Mouse (Mus musculus): Measurements from ENCODE around the gene Lars2. TPM values are rescaled to one million over a fixed set of nuclear protein-coding genes. Genes with fewer than 3 reads are reported as not detected.
"Not testable (repeated sequence)": the region's sequence is repeated elsewhere in the genome, so short reads cannot be mapped to it uniquely, and the experiment has no call there.

Gene Lars2
- polyA plus RNA-seq, 2 experiments, result 230 to 1,005 TPM

- Histone ChIP-seq H3K9ac (replicated peaks) (no peak overlapping the region), H3K27ac (no peak overlapping the region), H3K36me3 (replicated peaks; ENCODE audit: control insufficient read depth, insufficient read depth, low read depth) (no peaks in the 10 kb centered on the region), H3K27me3 (ENCODE audit: control insufficient read depth, insufficient read depth, low read length) (no peaks in the 10 kb centered on the region), H3K9me3 (ENCODE audit: control insufficient read depth, low read length) (no peaks in the 10 kb centered on the region), H3K4me2 (ENCODE audit: low read depth) (no peak overlapping the region), H3K4me1 (replicated peaks; ENCODE audit: control insufficient read depth in 2 of 2, insufficient read depth in 2 of 2, low read length in 1 of 2) (no peaks in the 10 kb centered on the region), H3K4me3 (ENCODE audit: insufficient read depth in 1 of 2, low read depth in 2 of 2, low read length in 2 of 2) (no peak overlapping the region)
- DNase-seq (ENCODE audit: low read depth in 3 of 3, low spot score in 3 of 3), result no peak
- ATAC-seq (ENCODE audit: insufficient read depth), result no peak
- TF ChIP-seq EP300 (IDR thresholded peaks at IDR 0.05; ENCODE audit: low read depth) (no peak), CTCF (IDR thresholded peaks at IDR 0.05; ENCODE audit: low read depth) (no peak)
- WGBS (ENCODE audit: insufficient replicate concordance), result 64% methylated on average over 2 of the region's 2 CpGs
Observed at GRCm38 (mm10) chr9:123333479-123333878, 33.2 kb upstream of the Lars2 start.

DNA sequence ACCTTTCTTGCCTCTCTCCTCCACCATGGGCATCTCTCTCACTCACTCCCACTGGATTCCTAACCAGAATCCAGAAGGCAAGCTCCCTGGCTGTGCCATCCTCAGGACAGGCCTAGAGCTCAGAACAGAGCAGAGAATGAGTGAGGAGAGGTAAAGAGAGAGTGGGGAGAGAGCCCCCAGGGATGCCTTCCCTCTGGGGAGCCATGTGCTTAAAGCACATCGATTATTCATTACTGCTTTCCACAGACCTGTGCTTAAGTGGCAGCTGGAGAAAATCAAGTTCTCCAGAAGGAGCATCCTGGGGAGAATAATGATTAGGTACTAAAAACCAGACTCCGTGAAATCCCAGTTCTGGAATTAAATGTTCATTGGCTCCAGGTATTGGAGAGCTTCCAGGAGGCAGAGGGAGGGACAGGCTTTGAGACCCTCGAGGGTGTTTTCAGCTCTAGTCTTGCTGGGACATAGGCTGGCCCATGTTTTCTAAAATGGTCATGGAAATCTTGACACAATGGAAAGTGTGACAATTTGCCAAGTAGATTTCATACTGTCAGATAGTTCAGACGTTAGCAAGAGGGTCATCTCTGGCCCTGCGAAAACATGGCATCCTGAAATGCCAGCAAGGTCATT is 31.6 kb upstream of the Lars2 start:
- Histone ChIP-seq H3K36me3 (replicated peaks; ENCODE audit: control insufficient read depth, insufficient read depth, low read depth) (no peaks in the 10 kb centered on the region), H3K4me1 (replicated peaks; ENCODE audit: control insufficient read depth in 2 of 2, insufficient read depth in 2 of 2, low read length in 1 of 2) (no peaks in the 10 kb centered on the region)
- no peak for DNase-seq (ENCODE audit: low read depth in 3 of 3, low spot score in 3 of 3)

DNA sequence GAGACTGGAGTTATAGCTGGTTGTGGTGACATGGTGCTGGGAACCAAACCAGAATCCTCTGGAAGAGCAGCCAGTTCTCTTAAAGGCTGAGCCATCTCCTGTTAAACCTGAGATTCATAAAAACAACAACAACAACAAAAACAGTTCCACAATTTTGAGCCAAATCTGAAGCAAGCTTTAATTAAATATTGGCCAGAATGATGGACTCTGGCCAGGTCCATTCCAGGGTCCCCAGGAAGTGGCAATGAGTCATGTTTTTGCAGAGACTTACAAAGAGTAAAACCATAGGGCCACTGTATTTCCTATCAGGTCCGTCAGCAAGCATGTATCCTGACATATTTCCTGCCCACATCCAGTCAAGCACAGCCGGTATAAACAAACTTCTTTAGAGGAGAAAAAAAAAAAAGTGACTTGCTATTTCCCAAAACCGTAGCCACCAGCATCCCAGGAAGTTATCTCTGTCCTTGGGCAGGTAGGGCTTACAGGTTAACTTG is 27.0 kb upstream of the Lars2 start:
- Histone ChIP-seq H3K4me1 (replicated peaks; ENCODE audit: control insufficient read depth in 2 of 2, insufficient read depth in 2 of 2, low read length in 1 of 2) (no peaks in the 10 kb centered on the region), H3K36me3 (replicated peaks; ENCODE audit: control insufficient read depth, insufficient read depth, low read depth) (no peaks in the 10 kb centered on the region), H3K4me3 (ENCODE audit: insufficient read depth in 1 of 2, low read depth in 2 of 2, low read length in 2 of 2) (no peak overlapping the region), H3K9me3 (ENCODE audit: control insufficient read depth, low read length) (no peaks in the 10 kb centered on the region), H3K4me2 (ENCODE audit: low read depth) (no peak overlapping the region), H3K27ac (no peak overlapping the region), H3K27me3 (ENCODE audit: control insufficient read depth, insufficient read depth, low read length) (no peaks in the 10 kb centered on the region), H3K9ac (replicated peaks) (no peak overlapping the region)
- ATAC-seq (ENCODE audit: insufficient read depth) (no peak), DNase-seq (ENCODE audit: low read depth in 3 of 3, low spot score in 3 of 3) (no peak)
- 13% methylated on average over 3 of the region's 3 CpGs for WGBS (ENCODE audit: insufficient replicate concordance)
- TF ChIP-seq CTCF (IDR thresholded peaks at IDR 0.05; ENCODE audit: low read depth), result no peak
- no peak for TF ChIP-seq EP300 (IDR thresholded peaks at IDR 0.05; ENCODE audit: low read depth)

More for the DNA sequence above, 31.6 kb upstream of the Lars2 start:
- Histone ChIP-seq H3K27me3 (ENCODE audit: control insufficient read depth, insufficient read depth, low read length) (no peaks in the 10 kb centered on the region), H3K27ac (no peak overlapping the region), H3K4me2 (ENCODE audit: low read depth) (no peak overlapping the region), H3K9ac (replicated peaks) (no peak overlapping the region), H3K4me3 (ENCODE audit: insufficient read depth in 1 of 2, low read depth in 2 of 2, low read length in 2 of 2) (no peak overlapping the region), H3K9me3 (ENCODE audit: control insufficient read depth, low read length) (no peaks in the 10 kb centered on the region)
- TF ChIP-seq EP300 (IDR thresholded peaks at IDR 0.05; ENCODE audit: low read depth) (no peak), CTCF (IDR thresholded peaks at IDR 0.05; ENCODE audit: low read depth) (no peak)
- 45% methylated on average over 5 of the region's 5 CpGs for WGBS (ENCODE audit: insufficient replicate concordance)
- no peak for ATAC-seq (ENCODE audit: insufficient read depth)

GRCm38 (mm10) chr9:123341256-123341655 is 25.5 kb upstream of the Lars2 start:
- Histone ChIP-seq H3K36me3 (replicated peaks; ENCODE audit: control insufficient read depth, insufficient read depth, low read depth) (no peaks in the 10 kb centered on the region), H3K4me1 (replicated peaks; ENCODE audit: control insufficient read depth in 2 of 2, insufficient read depth in 2 of 2, low read length in 1 of 2) (no peaks in the 10 kb centered on the region), H3K9me3 (ENCODE audit: control insufficient read depth, low read length) (no peaks in the 10 kb centered on the region), H3K27ac (no peak overlapping the region), H3K4me2 (ENCODE audit: low read depth) (no peak overlapping the region), H3K9ac (replicated peaks) (no peak overlapping the region), H3K4me3 (ENCODE audit: insufficient read depth in 1 of 2, low read depth in 2 of 2, low read length in 2 of 2) (no peak overlapping the region), H3K27me3 (ENCODE audit: control insufficient read depth, insufficient read depth, low read length) (no peaks in the 10 kb centered on the region)
- DNase-seq (ENCODE audit: low read depth in 3 of 3, low spot score in 3 of 3) (no peak), ATAC-seq (ENCODE audit: insufficient read depth) (no peak)
- TF ChIP-seq EP300 (IDR thresholded peaks at IDR 0.05; ENCODE audit: low read depth) (no peak), CTCF (IDR thresholded peaks at IDR 0.05; ENCODE audit: low read depth) (no peak)
- WGBS (ENCODE audit: insufficient replicate concordance), result 73% methylated on average over 6 of the region's 6 CpGs

GRCm38 (mm10) chr9:123343069-123343468 is 23.7 kb upstream of the Lars2 start:
- H3K9me3 ChIP-seq (ENCODE audit: control insufficient read depth, low read length), result no peaks in the 10 kb centered on the region
- H3K27ac ChIP-seq, result no peak overlapping the region
- H3K4me1 ChIP-seq (replicated peaks; ENCODE audit: control insufficient read depth in 2 of 2, insufficient read depth in 2 of 2, low read length in 1 of 2), result no peaks in the 10 kb centered on the region
- no peaks in the 10 kb centered on the region for H3K36me3 ChIP-seq (replicated peaks; ENCODE audit: control insufficient read depth, insufficient read depth, low read depth)
- no peak overlapping the region for H3K9ac ChIP-seq (replicated peaks)
- no peak for TF ChIP-seq CTCF (IDR thresholded peaks at IDR 0.05; ENCODE audit: low read depth)
- TF ChIP-seq EP300 (IDR thresholded peaks at IDR 0.05; ENCODE audit: low read depth), result no peak
- ATAC-seq (ENCODE audit: insufficient read depth) (no peak), DNase-seq (ENCODE audit: low read depth in 3 of 3, low spot score in 3 of 3) (no peak)
- H3K4me3 ChIP-seq (ENCODE audit: insufficient read depth in 1 of 2, low read depth in 2 of 2, low read length in 2 of 2), result no peak overlapping the region
- H3K27me3 ChIP-seq (ENCODE audit: control insufficient read depth, insufficient read depth, low read length), result no peaks in the 10 kb centered on the region
- H3K4me2 ChIP-seq (ENCODE audit: low read depth), result no peak overlapping the region
- 41% methylated on average over 3 of the region's 3 CpGs for WGBS (ENCODE audit: insufficient replicate concordance)

GRCm38 (mm10) chr9:123349286-123349685 is 17.4 kb upstream of the Lars2 start:
- ATAC-seq (ENCODE audit: insufficient read depth); H3K27ac ChIP-seq; H3K4me1 ChIP-seq (replicated peaks; ENCODE audit: control insufficient read depth in 2 of 2, insufficient read depth in 2 of 2, low read length in 1 of 2); H3K9ac ChIP-seq (replicated peaks); H3K36me3 ChIP-seq (replicated peaks; ENCODE audit: control insufficient read depth, insufficient read depth, low read depth); H3K27me3 ChIP-seq (ENCODE audit: control insufficient read depth, insufficient read depth, low read length); H3K9me3 ChIP-seq (ENCODE audit: control insufficient read depth, low read length); H3K4me2 ChIP-seq (ENCODE audit: low read depth); H3K4me3 ChIP-seq (ENCODE audit: insufficient read depth in 1 of 2, low read depth in 2 of 2, low read length in 2 of 2); DNase-seq (ENCODE audit: low read depth in 3 of 3, low spot score in 3 of 3): not testable (repeated sequence)
- 69% methylated on average over 1 of the region's 1 CpGs for WGBS (ENCODE audit: insufficient replicate concordance)

All from liver, embryonic 14.5 days (tissue).